Mouse (Mus musculus) C3H10T1/2 (cell line): ENCODE measurements around the gene Faf2. TPM values are rescaled to one million over a fixed set of nuclear protein-coding genes. Genes with fewer than 3 reads are reported as not detected.

ENCODE experiments used
- polyA plus RNA-seq, 2 experiments: library from polyadenylated mRNA; unstranded; fragments of >200 nt; fragmentation: generic; extraction: Trizol; gene quantifications; one replicate each; pipeline ENCODE4 v1.2.1; 2012; ENCODE audit warnings: missing spikeins in 2 of 2

Faf2 gene
- 10 to 100 TPM in 1 of 2 experiments, 1 to 10 TPM in 1; 8.0 to 33.2 TPM for polyA plus RNA-seq

GRCm38 (mm10) chr13:54621155-54621932 lies at the start of gene Faf2:
Gene Faf2 (plus strand): TSS chr13:54621784.

GRCm38 (mm10) chr13:54574854-54575481 lies 46.6 kb upstream of the Faf2 start, which contains the start of gene Arl10:
Gene Arl10 (plus strand): TSS chr13:54575015.

GRCm38 (mm10) chr13:54589996-54590951 lies 31.3 kb upstream of the Faf2 start, which contains the start of the genes Nop16 and Higd2a:
Gene Nop16 (minus strand): TSS chr13:54590090.
Gene Higd2a (plus strand): TSS chr13:54590207.

GRCm38 (mm10) chr13:54610972-54611754 lies 10.4 kb upstream of the Faf2 start, which contains the start of gene Cltb:
Gene Cltb (minus strand): TSS chr13:54611344.

GRCm38 (mm10) chr13:54693558-54694347 lies 72.2 kb downstream of the Faf2 start, which contains the start of gene Rnf44:
Gene Rnf44 (minus strand): TSS chr13:54693907.

GRCm38 (mm10) chr13:54701243-54701642 lies 79.7 kb downstream of the Faf2 start, which contains the start of gene Cdhr2:
Gene Cdhr2 (plus strand): TSS chr13:54701461.

Other genes starting within 250 kb of the Faf2 start
- gene Thoc3, start 152.9 kb upstream of the Faf2 start, polyA plus RNA-seq = 10 to 100 TPM; 32.4 to 45.6 TPM
- gene Simc1, start 118.0 kb upstream of the Faf2 start, polyA plus RNA-seq = 1 to 10 TPM in 1 of 2 experiments, under 1 TPM in 1; 0.83 to 6.6 TPM
- gene 4833439L19Rik, start 56.3 kb upstream of the Faf2 start, polyA plus RNA-seq = 10 to 100 TPM; 20.0 to 49.7 TPM
- 10 to 100 TPM in 1 of 2 experiments, 1 to 10 TPM in 1; 3.8 to 13.9 TPM for gene Arl10, start 46.8 kb upstream of the Faf2 start, polyA plus RNA-seq
- gene Nop16, start 31.7 kb upstream of the Faf2 start, polyA plus RNA-seq = 10 to 100 TPM; 34.3 to 60.0 TPM
- gene Higd2a, start 31.6 kb upstream of the Faf2 start, polyA plus RNA-seq = 100 to 1,000 TPM; 236 to 309 TPM
- gene Cltb, start 10.4 kb upstream of the Faf2 start, polyA plus RNA-seq = 100 to 1,000 TPM in 1 of 2 experiments, 10 to 100 TPM in 1; 71.5 to 127 TPM
- 10 to 100 TPM in 1 of 2 experiments, 1 to 10 TPM in 1; 3.0 to 19.6 TPM for gene Rnf44, start 72.1 kb downstream of the Faf2 start, polyA plus RNA-seq
- not detected for gene Cdhr2, start 79.7 kb downstream of the Faf2 start, polyA plus RNA-seq
- not detected for gene Gprin1, start 128.1 kb downstream of the Faf2 start, polyA plus RNA-seq
- gene Sncb, start 144.8 kb downstream of the Faf2 start, polyA plus RNA-seq = under 1 TPM in 1 of 2 experiments, not detected in 1; 0.07 TPM
- under 1 TPM in 1 of 2 experiments, not detected in 1; 0.13 TPM for gene Eif4e1b, start 162.2 kb downstream of the Faf2 start, polyA plus RNA-seq
- 10 to 100 TPM; 46.3 to 66.0 TPM for gene Tspan17, start 167.6 kb downstream of the Faf2 start, polyA plus RNA-seq